Mouse (Mus musculus): ENCODE results near the gene Tmem239.

Tmem239 gene

DNA sequence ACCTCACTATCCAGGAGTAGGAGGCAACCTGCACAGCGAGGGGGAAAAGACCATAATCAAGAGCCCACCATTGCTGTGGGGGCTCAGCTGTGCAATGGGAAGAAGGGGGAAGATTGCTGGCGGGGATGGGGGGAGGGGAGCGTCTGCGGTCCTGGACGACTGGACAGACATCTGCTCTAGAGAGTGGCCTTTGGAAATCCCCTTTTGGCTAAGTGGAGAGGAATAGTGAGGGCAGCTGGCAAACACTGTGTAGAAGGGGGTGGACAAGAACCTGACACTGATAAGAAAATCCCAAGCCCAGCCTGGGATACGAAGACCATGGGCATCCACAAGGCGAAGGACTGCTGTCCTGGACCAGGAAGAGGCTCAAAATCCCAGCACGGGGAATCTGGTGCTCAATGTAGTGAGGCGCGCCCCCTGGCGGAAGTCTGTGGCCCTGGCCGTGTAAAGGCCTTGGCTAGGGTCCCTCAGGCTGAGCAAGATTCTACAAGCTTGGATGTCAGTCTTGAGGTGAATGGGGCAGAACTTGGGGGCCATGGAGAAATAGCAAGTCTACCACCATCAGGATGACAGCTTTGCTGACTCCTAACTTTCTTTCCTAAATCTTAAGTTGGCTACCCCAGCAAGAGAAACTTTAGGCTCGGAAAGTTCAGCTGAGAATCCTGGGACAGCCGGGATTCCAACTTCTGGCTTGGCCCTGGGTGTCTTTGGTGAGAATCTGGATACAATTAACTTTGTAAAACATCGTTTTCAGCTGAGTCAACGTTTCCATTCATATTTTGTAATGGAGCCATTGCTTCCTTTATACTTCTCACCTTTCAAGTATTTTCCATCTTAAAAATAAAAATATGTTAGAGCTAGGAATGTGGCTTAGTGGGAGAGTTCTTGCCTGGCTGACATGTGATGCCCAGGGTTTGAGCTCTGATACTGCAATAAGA, 5.5 kb downstream of the Tmem239 start:
- peak; percentile 72 to 91 for DNase-seq (ENCODE audit: low spot score in 2 of 2)

DNA sequence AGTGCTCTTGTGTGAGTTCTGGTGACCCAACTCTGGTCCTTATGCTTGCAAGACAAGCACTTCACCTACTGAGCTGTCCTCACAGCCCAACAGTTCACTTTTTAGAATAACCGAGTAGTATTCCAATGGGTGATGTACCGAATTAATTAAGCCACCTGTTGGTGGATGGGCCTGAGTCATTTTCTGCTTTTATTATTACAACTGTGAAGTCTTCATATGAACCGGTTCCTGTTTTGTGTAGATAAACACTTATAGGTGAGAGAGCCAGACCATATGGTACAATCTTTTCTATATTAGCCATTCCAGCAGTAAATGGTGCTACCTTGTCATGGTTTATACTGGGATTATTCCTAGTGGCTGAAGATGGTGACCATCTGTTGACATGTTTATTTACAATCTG, 6.5 kb downstream of the Tmem239 start:
- DNase-seq (ENCODE audit: low spot score in 2 of 2), result no peak

DNA sequence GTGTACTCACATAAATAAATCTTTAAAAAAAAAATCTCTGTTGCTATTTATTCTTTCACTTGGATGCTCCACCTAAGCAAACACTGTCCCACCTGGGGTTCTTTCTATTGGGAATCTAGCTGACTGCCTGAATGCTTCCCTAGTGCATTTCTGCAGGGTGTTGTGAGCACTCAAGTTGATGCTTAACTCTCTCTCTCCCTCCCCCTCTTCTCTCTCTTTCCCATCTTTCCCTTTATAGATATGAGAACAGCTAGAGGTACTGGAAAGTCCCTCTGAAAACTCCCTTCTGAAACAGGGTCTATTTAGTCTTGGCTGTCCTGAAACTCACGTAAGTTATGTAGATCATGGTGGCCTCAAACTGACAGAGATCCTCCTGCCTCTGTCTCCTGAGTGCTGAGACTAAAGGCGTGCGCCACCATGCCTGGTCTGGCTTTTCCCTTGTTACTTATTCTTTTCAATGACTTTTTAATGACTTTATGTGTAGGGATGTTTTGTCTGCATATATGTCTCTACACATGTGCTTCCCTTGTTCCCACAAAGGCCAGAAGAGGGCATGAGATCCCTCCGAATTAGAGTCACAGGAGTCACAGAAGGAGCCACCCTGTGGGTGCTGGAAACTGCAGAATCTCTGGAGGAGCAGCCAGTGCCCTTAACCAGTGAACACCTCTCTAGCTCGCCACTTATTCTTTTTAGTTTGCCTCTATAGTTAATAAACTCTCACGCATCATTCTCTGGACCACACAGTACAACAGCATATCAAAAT, 8.0 kb downstream of the Tmem239 start:
- no peak for DNase-seq (ENCODE audit: low spot score in 2 of 2)

DNA sequence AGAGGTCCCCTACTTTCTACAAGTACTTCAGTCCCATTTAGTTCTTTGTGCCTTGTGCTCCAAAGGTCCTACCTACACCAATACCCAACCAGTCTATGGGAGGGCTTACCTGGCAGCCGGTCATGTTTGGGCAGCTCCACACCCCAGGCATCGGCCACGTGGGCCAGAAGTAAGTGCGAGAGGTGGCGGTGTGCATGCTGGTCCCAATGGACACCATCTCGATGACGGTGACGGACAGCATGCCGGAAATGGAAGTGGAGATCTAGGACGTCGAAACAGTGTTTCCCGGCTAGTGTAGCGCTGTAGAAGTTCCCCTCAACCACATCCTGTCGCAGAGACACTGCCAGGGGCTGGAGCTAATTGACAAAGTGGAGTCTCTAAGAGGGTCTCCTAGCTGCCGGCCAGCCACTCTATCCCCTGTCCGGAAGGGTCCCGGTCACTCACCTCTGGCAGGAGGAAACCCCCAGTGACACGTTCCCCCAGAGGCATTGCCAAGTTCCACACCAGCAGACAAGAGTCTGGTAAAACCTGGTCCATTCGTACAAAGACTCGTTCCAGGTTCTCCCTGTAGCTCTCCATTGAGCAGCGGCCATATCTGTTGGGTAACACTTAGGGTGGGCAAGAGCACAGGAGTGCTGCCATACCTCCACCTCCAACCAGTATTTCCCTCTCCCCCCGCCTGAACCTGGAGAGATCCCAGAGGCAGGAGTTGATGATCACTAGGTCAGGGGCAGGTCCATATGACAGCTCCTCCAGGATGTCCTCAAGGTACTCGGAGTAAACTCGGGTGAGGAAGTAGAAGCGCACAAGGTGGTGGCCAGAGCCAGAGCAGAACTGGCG, 15.7 kb downstream of the Tmem239 start:
- DNase-seq (ENCODE audit: low spot score in 2 of 2), result no peak

DNA sequence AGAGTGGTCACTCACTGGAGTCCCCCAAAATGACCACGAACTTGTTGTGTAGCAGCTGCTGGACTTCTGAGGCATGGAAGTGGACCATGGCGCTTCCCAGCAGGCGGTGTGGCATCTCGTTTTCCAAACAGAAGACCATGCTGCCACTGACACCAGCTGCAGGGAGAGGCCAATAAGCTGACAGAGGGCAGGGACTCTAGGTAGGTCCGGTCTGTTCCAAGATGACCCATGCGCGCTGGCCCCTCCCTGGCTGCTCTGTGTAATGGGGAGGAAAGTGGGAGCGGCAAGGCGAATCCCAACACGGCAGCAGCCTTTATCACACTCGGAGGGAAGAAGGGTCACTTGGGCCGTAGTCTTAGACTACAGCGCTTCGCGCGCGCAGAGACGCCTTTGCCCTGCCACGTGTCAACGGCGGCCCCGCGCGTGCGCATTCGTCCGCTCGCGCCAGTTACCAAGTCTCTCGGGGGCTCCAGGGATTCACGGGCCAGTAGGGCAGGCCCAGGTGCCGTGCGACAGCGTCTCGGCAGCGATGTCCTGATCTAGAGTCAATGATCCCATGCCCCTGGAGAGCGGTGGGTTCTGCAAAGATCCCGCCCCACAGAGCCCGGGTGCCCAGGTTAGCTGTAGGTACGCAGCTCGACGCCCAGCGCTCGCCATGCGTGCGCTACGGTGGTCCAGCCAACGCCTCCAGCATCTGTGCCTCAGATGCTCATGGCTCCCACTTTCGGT, 17.3 kb downstream of the Tmem239 start:
- DNase-seq (ENCODE audit: low spot score in 2 of 2), result peak; percentile 74

DNA sequence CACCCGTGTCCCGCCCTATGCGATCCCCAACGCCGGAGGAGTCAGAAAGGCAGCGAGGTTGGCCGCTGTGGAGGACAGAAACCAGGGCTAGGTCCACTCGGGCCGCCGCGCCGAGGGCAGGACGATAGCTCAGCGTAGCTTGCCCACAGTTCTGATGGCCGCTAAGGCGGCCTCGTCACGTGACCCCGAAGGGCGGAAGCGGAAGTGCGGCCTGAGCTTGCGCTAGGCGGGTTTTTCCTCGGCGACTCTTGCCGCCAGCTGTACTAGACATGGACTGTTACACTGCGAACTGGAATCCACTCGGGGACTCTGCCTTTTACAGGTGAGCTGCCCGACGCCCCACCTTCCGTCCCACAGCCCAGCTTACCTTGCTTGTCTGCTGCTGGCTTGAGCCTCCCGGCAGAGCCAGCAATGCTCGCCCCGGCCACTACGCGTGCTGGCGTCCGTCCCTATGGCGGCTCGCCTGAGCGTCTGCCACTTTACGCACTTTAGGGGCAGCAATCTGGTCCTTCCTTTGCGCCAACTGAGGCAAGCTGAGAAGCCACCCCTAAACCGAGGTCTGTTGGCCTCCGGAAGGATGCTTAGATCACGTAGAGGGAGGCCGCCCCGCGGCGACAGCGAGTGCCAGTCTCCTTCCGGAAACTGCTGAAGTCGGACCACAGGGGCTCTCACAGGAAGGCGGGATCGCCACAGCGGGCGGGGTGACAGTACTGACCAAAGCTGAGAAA, 18.0 kb downstream of the Tmem239 start, which contains the start of the genes Vps16 and Pced1a:
Gene Vps16, plus strand, starts transcription at position 214 of the 728 bp plus-strand sequence.
Gene Pced1a, minus strand, starts transcription at position 576 of the 728 bp plus-strand sequence.
- peak; percentile 89 to 93 for DNase-seq (ENCODE audit: low spot score in 2 of 2)

DNA sequence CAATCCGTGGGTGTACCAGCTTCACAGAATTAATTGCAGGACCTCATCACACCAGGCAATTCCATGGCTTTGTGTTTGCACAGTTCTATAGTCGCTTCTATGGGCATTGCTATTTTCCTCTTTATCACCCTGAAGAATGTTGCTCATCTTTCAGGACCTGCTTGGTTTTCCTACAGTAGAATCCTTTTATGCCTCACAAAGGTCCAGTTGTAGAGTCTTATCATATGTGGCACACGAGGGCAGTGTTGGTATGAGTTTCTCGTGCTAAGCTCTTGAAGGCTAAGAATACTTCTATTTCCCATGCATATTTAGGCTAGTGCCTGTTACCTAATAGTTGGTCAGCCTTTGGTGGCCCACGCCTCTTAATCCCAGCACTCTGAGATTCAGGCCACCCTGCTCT, 18.8 kb downstream of the Tmem239 start:
- no peak for DNase-seq (ENCODE audit: low spot score in 2 of 2)

DNA sequence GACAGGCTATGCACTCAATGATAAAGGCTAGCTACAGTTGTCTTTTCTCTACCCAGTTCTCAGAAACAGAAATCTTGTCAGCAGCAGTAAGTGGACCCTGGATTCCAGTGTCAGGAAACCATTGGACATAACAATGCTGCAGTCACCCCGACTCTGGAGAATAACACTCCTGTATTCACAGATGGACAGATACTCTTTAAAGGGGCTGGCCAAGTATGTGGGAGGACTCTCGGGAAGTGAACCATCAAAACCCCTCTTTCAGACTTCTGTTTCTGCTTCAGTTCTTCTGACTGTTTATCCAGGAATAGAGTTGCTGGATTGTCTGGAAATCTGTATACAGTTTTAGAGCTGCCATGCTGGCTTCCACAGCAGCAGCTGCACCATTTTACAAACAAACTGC, 23.6 kb downstream of the Tmem239 start:
- DNase-seq (ENCODE audit: low spot score in 2 of 2), result no peak

DNA sequence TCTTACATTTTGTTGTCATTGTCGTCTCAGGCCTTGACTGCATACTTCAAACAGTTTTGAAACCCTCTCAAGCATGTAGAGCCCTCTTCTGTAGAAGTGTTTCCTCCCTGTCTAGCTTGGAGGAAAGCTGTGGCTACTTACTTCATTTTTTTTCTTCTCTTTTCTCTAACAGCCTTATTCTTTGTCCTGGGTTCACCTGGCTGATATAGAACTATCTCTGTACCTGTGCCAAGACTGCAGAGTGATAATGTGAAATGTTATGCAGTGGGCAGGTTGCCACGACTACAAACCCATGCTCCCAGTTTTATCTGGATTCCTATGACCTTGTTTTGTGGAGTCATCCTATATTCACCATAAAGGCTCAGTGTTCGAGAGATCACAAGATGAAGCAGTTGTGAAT, 24.2 kb downstream of the Tmem239 start:
- DNase-seq (ENCODE audit: low spot score in 2 of 2), result no peak

DNA sequence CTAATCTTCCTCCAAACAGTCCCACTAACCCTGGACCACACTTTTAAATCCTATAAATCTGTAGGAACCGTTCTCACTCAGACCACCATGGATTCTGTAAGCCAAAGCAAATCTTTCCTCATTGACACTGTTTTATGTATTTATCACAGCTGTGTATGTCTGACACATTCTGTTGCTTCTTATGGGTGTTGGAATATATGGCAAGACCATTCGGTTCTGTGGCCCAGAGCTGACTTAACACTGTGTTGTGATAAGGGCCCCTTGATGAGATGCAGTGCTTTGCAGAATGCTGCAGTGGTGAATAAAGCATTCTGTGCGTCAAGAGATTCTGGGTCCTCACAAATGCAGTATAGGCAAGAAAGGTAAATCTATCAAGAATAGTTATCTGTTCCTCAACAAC, 25.9 kb downstream of the Tmem239 start:
- DNase-seq (ENCODE audit: low spot score in 2 of 2), result no peak

DNA sequence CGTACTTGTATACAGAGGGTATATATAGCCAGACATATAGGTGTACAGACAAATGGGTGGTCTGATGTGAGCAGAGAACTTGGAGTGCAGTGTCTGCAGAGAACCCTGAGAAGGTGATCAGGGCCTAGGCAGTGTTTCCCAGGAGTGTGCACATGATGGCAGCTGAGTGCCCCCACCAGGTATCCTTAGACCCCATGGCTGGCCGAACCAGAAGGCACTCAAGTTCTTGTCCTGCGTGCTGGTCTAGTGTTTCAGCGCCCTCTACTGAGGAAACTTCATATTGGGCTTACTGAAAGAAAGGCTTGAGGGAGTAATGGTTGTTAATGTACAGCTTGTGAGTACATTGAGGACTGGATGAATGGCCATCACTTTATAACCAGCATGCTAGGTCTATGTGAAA, 26.9 kb downstream of the Tmem239 start:
- no peak for DNase-seq (ENCODE audit: low spot score in 2 of 2)

DNA sequence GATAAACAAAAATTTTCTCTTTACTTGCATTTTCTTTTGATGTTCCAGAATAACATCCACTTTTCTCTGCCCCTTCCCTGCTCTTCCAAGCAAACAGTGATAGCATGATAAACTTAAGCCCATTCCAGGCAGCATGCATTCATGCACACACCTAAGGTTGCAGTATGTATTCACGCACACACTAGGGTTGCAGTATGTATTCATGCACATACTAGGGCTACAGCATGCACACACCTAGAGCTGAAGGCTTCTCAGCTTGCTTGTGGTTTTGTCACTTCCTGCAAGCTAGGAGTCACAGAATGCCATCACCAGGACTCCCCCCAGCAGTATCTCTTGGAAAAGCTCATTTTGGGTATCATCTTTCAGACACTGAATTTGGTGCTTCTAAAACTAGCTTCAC, 30.5 kb downstream of the Tmem239 start:
- no peak for DNase-seq (ENCODE audit: low spot score in 2 of 2)

DNA sequence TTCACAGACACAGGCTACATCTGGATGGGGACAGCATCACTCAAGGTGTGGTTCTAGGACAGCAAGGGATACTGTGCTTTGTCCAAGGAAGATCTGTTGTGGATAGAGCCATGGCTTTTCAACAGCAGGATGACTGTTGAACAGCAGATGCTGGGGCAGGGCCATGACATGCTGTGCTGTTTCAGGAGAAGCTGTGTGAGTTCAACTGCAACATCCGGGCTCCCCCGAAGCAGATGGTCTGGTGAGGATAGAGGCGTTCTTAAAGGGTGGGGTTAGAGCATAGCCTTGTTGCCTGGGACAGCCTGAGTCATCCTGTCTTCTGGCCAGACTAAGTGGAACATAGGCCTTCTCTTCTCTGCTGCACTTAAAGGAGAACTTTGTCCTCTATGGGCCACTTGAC, 32.6 kb downstream of the Tmem239 start:
- no peak for DNase-seq (ENCODE audit: low spot score in 2 of 2)

DNA sequence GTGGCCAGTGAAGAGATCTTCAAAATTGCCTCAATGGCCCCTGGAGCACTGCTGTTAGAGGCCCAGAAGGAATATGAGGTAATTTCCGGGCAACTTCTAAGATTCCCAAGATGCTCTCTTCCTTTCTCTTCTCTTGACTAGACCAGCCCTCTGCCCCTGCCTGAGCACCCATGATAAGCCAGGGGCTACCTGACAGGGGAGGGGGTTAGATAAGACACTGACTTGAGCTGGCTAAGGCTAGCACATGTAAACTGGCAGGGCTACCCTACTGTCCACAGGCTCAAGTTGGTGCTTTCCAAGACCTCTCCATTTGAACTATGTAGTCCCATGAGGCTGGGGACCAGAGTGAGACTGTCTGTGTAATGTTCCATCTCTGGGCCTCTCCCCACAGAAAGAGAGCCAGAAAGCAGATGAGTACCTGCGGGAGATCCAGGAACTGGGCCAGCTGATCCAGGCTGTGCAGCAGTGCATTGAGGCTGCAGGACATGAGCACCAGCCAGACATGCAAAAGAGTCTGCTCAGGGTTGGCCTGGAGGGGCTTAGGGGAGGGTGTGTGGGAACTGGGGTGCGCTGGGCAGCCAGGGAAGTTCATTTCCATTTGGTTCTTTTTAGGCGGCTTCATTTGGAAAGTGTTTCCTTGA, 33.7 kb downstream of the Tmem239 start:
- DNase-seq (ENCODE audit: low spot score in 2 of 2), result no peak

DNA sequence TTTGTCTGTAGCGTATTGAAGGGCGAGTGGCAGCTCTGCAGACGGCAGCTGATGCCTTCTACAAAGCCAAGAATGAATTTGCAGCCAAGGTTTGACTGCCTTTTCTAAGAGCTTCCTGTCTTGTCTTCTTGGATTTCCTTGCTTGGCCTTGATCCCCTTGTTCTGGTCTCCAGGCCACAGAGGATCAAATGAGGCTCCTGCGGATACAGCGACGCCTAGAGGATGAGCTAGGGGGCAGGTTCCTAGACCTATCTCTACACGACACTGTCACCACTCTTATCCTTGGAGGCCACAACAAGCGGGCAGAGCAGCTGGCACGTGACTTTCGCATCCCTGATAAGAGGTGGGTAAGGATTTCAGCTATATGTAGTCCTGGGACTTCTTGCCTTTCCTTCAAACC, 35.9 kb downstream of the Tmem239 start:
- DNase-seq (ENCODE audit: low spot score in 2 of 2), result no peak

DNA sequence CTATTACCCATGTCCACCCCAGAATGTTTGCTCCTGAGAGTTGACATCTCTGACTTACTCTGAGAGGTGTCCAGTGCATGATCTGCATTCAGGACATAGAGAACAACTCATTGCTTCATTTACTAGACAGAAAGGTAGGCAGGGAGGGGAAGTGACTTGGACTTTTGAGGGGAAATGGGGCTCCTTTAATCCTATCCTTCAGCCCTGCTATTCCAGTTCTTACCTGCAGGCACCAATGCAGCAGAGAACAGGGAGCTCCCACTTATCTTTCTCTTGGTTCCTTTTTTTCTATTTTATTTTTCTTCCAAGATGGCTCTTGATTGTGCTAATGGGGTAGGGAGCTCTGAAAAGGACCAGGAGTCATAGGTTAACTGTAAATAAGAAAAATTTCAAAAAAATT, 42.2 kb downstream of the Tmem239 start:
- no peak for DNase-seq (ENCODE audit: low spot score in 2 of 2)

DNA sequence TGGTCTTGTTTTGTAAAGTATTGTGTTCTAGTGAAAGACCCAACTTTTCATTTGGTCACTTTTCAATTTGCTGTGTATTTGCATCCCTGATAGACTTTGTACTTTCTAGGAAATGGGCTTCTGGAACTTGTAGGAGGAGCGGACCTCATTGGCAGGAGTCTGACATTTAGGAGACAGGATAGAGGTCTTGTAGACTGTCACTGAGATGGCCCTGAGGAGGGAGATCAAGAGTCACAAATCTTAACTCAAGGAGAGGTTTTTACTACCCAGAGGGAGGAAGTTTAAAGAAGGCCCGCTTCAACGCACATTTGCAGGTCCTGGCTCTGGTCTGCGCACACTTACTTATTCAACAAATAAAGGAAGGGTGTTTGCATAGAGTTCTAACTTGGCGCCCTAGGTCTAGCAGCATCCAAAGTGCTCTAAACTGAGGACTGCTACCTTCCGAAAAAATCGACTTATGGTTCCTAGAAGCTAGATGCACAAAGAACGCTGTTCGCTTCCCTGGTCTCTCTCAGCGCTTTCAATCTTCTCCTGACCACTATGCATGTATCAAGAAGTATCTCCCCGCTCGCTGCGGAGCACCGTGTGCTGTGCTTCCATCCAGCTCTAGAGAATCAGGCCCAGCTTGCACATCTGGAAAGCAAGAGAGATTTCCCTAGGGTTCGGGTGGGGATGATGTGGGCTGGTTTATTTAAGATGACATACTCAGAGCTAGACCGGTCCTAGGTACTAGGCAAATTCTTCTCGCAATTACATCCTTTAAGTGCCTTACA, 42.9 kb downstream of the Tmem239 start:
- no peak for DNase-seq (ENCODE audit: low spot score in 2 of 2)

DNA sequence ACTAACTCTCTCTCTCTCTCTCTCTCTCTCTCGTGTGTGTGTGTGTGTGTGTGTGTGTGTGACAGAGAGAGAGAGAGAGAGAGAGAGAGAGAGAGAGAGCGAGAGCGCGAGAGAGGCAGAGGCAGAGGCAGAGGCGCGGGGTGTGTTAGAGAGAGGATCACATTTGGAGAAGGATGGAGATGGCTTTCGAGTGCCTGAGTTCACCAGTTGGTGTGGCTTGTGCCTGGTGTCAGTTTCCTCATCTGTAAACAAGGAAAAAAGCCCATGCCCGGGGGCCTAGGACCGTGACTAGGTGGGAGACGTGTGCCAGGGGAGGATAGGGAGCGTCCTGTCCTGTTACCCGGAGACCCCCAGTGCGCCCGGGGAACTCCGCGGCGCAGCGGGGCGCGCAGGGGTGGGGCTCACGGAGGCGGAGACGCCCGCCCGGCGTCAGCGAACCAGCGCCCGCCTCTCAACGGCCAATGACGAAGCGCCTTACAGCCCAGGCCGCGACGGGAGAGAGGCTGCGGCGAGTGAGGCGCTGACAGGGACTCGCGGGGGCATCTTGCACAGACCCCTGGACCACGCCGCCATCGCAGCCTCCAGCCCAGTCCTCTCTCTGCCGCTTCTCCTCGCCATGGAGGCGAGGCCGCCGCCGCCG, 43.6 kb downstream of the Tmem239 start, which contains the start of gene Ptpra:
Gene Ptpra, plus strand, starts transcription at position 485 of the 640 bp plus-strand sequence.
- DNase-seq (ENCODE audit: low spot score in 2 of 2), result peak; percentile 86 to 90

DNA sequence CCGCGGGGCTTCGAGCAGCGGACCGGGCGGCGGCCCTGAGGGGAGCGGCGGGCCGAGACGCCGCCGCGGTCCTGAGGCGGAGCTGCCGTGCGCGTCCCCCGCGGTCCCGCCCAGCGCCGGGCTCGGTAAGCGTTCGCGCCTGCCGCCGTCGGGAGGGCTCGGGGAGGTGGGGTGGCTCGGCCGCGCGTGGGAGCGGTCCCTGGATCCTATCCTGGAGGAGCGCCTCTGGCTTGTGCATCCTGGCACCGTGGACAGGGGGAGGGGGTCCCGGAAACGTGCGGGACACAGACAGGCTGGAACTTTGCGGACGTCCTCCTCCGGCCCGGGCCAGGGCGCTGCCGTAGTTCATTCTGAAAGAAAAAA, 44.1 kb downstream of the Tmem239 start:
- DNase-seq (ENCODE audit: low spot score in 2 of 2), result peak; percentile 74 to 77

All from urinary bladder, postnatal 4 days (tissue).